Mouse (Mus musculus): ENCODE measurements around the gene Primpol. TPM values are rescaled to one million over a fixed set of nuclear protein-coding genes. Genes with fewer than 3 reads are reported as not detected.

Primpol gene
- polyA plus RNA-seq, 1 experiment from 2014 or later = 11.4 TPM

DNA sequence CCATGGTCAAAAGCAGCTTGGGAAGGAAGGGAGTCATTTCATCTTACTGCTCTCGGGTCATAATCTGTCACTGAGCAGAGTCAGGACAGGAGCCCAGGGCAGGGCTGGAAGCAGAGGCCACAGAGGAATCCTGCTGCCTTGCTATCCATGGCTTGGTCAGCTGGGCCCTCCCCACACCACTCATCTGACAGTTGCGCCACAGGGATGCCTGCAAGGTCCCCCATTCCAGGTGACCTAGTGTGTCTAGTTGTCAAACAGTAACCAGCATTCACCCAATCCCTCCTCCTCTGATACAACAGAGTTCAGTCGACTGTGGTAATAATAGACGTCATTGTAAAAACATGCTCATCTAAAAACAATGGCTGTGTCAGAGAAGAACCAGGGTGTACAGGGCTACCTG lies 87.5 kb downstream of the Primpol start:
- TF ChIP-seq CTCF (IDR thresholded peaks at IDR 0.05; ENCODE audit: low read depth) = no peak
- Histone ChIP-seq H3K27ac (ENCODE audit: low read depth) (no peak overlapping the region), H3K9ac (no peak overlapping the region), H3K36me3 (ENCODE audit: insufficient read depth) (0 out of 2 replicates have a peak, but pooled peaks cover 4% of the 10 kb centered on the region), H3K4me3 (ENCODE audit: low read depth, low read length) (no peak overlapping the region), H3K4me2 (no peak overlapping the region), H3K9me3 (ENCODE audit: low read depth, low read length) (no peaks in the 10 kb centered on the region), H3K4me1 (ENCODE audit: insufficient read depth) (no peaks in the 10 kb centered on the region), H3K27me3 (ENCODE audit: insufficient read depth, low read length) (no peaks in the 10 kb centered on the region)
- no peak for DNase-seq
- no peak for ATAC-seq (ENCODE audit: insufficient read depth)
- 73% methylated on average over 4 of the region's 4 CpGs for WGBS

DNA sequence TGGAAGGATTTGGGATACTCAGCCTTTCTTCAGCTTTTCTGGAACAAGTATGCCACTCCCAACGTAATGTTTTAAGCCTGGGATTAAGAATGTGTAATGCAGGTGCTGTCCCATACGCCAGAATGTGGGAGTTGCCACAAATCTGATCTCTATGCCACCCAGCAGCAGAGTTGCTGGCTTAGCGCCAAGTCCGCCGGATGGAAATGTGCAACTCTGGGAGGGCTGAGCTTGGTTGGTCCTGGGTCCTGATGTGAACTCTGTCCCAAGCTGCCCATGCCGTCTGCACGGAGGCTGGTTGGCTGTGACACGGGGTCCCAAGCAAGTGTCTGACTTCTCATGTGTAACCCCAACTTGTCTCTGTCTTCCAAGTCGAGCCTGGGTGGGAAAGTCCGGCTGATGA lies 90.2 kb downstream of the Primpol start:
- H3K4me3 ChIP-seq (ENCODE audit: low read depth, low read length) = no peak overlapping the region
- no peaks in the 10 kb centered on the region for H3K4me1 ChIP-seq (ENCODE audit: insufficient read depth)
- no peak overlapping the region for H3K4me2 ChIP-seq
- H3K36me3 ChIP-seq (ENCODE audit: insufficient read depth) = no peaks in the 10 kb centered on the region
- no peaks in the 10 kb centered on the region for H3K9me3 ChIP-seq (ENCODE audit: low read depth, low read length)
- no peak overlapping the region for H3K27ac ChIP-seq (ENCODE audit: low read depth)
- WGBS = 57% methylated on average over 10 of the region's 10 CpGs
- DNase-seq (peak; percentile 62), ATAC-seq (ENCODE audit: insufficient read depth) (0 out of 2 replicates have a peak, but pooled peaks have one; percentile 41)
- TF ChIP-seq CTCF (IDR thresholded peaks at IDR 0.05; ENCODE audit: low read depth) = no peak
- no peaks in the 10 kb centered on the region for H3K27me3 ChIP-seq (ENCODE audit: insufficient read depth, low read length)
- no peak overlapping the region for H3K9ac ChIP-seq

DNA sequence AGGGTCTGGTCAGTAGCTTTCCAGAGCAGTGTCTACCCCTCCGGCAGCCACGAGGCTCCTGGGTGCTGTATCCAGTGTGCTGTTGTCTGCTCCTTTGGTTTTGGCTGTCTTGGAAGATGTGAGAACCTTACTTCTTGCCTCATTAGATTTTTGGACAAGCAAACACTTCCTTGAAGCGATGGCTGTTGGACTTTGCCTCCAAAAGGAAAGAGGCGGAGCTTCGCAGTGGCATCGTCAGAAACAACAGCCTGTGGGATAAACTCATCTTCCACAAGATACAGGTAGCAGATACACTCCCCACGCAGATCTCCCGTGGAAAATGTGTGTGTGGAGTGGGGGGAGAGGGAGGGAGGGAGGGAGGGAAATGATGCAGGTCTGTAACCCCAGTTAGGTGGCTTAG lies 90.9 kb downstream of the Primpol start:
- TF ChIP-seq CTCF (IDR thresholded peaks at IDR 0.05; ENCODE audit: low read depth) = no peak
- no peak overlapping the region for H3K27ac ChIP-seq (ENCODE audit: low read depth)
- WGBS = 85% methylated on average over 8 of the region's 8 CpGs
- H3K36me3 ChIP-seq (ENCODE audit: insufficient read depth) = no peaks in the 10 kb centered on the region
- H3K4me1 ChIP-seq (ENCODE audit: insufficient read depth) = no peaks in the 10 kb centered on the region
- no peak overlapping the region for H3K9ac ChIP-seq
- no peaks in the 10 kb centered on the region for H3K27me3 ChIP-seq (ENCODE audit: insufficient read depth, low read length)
- no peak for ATAC-seq (ENCODE audit: insufficient read depth)
- no peak overlapping the region for H3K4me3 ChIP-seq (ENCODE audit: low read depth, low read length)
- no peaks in the 10 kb centered on the region for H3K9me3 ChIP-seq (ENCODE audit: low read depth, low read length)
- no peak for DNase-seq
- H3K4me2 ChIP-seq = no peak overlapping the region

Other genes starting within 250 kb of the Primpol start
- gene Acsl1, start 146.2 kb downstream of the Primpol start, polyA plus RNA-seq (2014; fragmentation: Nextera tagmentation; extraction: Ambion mirVana) = 15.7 and 16.1 TPM in 2 replicates
- gene Cenpu, start 65.2 kb downstream of the Primpol start, polyA plus RNA-seq (2014; fragmentation: Nextera tagmentation; extraction: Ambion mirVana) = 24.5 and 25.6 TPM in 2 replicates
- 84.1 and 86.7 TPM in 2 replicates for gene Casp3, start 79 bp upstream of the Primpol start, polyA plus RNA-seq (2014; fragmentation: Nextera tagmentation; extraction: Ambion mirVana)
- 16.8 and 23.7 TPM in 2 replicates for gene Irf2, start 122.5 kb upstream of the Primpol start, polyA plus RNA-seq (2014; fragmentation: Nextera tagmentation; extraction: Ambion mirVana)

Measured in lung, embryonic 14.5 days (tissue).